Mouse (Mus musculus) thymus, postnatal 4 days (tissue): ENCODE results near the gene Scfd2.
A peak's percentile ranks its signal among the peaks of the same experiment; 100 is the strongest.

ENCODE experiments used
- DNase-seq: peaks from one replicate; pipeline ENCODE4 v3.0.0; 2021

Scfd2 gene

GRCm38 (mm10) chr5:74197541-74198330, 333.8 kb downstream of the Scfd2 start:
- DNase-seq, result no peak

- peak; percentile 67 for DNase-seq
These were observed 335.3 kb downstream of the Scfd2 start for GRCm38 (mm10) chr5:74196307-74196618.

GRCm38 (mm10) chr5:74195614-74196306, 335.8 kb downstream of the Scfd2 start:
- DNase-seq, result no peak

- peak; percentile 99 for DNase-seq
These were observed 336.5 kb downstream of the Scfd2 start, which contains the start of gene Rasl11b for GRCm38 (mm10) chr5:74194841-74195613. Gene Rasl11b, plus strand, starts transcription at chr5:74195286.

- DNase-seq, result peak; percentile 32
These were observed 337.3 kb downstream of the Scfd2 start for GRCm38 (mm10) chr5:74194027-74194840.

- DNase-seq, result no peak
These were observed 337.9 kb downstream of the Scfd2 start for GRCm38 (mm10) chr5:74193626-74194025.

- DNase-seq, result no peak
These were observed 338.6 kb downstream of the Scfd2 start for GRCm38 (mm10) chr5:74193008-74193407.

- no peak for DNase-seq
These were observed 340.6 kb downstream of the Scfd2 start for GRCm38 (mm10) chr5:74190911-74191310.

- no peak for DNase-seq
These were observed 341.4 kb downstream of the Scfd2 start for GRCm38 (mm10) chr5:74190161-74190491.

GRCm38 (mm10) chr5:74189484-74190160, 341.9 kb downstream of the Scfd2 start:
- DNase-seq, result no peak

GRCm38 (mm10) chr5:74188886-74189285, 342.7 kb downstream of the Scfd2 start:
- DNase-seq, result no peak

- DNase-seq, result no peak
These were observed 343.5 kb downstream of the Scfd2 start for GRCm38 (mm10) chr5:74188076-74188475.

- DNase-seq, result no peak
These were observed 347.0 kb downstream of the Scfd2 start for GRCm38 (mm10) chr5:74184607-74185006.

- no peak for DNase-seq
These were observed 348.4 kb downstream of the Scfd2 start for GRCm38 (mm10) chr5:74183118-74183517.

GRCm38 (mm10) chr5:74180216-74180615, 351.3 kb downstream of the Scfd2 start:
- DNase-seq, result no peak

- DNase-seq, result no peak
These were observed 355.9 kb downstream of the Scfd2 start for GRCm38 (mm10) chr5:74175526-74176270.

- DNase-seq, result no peak
These were observed 358.3 kb downstream of the Scfd2 start for GRCm38 (mm10) chr5:74173162-74173844.

- DNase-seq, result no peak
These were observed 359.4 kb downstream of the Scfd2 start for GRCm38 (mm10) chr5:74172208-74172607.

GRCm38 (mm10) chr5:74171768-74172167, 359.8 kb downstream of the Scfd2 start:
- no peak for DNase-seq

GRCm38 (mm10) chr5:74168085-74168484, 363.5 kb downstream of the Scfd2 start:
- DNase-seq, result no peak

- no peak for DNase-seq
These were observed 364.9 kb downstream of the Scfd2 start for GRCm38 (mm10) chr5:74166642-74167041.
